Mouse (Mus musculus) CH12.LX (cell line): ENCODE measurements around the gene Col19a1. TPM values are rescaled to one million over a fixed set of nuclear protein-coding genes. Genes with fewer than 3 reads are reported as not detected.

ENCODE experiments used
- DNase-seq: peaks from one replicate; pipeline ENCODE4 v3.0.0-alpha.2; 2013; ENCODE audit errors: extremely low read depth
- H3K27ac ChIP-seq: 2 replicates; pipeline ENCODE4 v1.5.1; 2012; ENCODE audit warnings: low read depth, mild to moderate bottlenecking, control low read depth, moderate library complexity; ENCODE audit not compliant: insufficient read depth
- H3K27me3 ChIP-seq: replicated peaks from 2 replicates; pipeline ENCODE3; 2012; ENCODE audit warnings: inconsistent platforms
- H3K36me3 ChIP-seq, 2 experiments: replicated peaks in 1 of 2; 2 replicates each; pipeline versions ENCODE3 to v1.6.1; 2012; ENCODE audit warnings: inconsistent platforms in 1 of 2, low read length in 1 of 2, mild to moderate bottlenecking in 1 of 2, mixed read lengths in 1 of 2, moderate library complexity in 1 of 2; ENCODE audit not compliant: control insufficient read depth in 1 of 2, insufficient read depth in 1 of 2
- H3K4me1 ChIP-seq, 2 experiments: 2 replicates each; pipeline ENCODE4 v1.6.1; 2012; ENCODE audit warnings: inconsistent platforms in 1 of 2, moderate library complexity in 1 of 2; ENCODE audit not compliant: insufficient read depth in 2 of 2, control insufficient read depth in 1 of 2
- H3K4me2 ChIP-seq: 2 replicates; pipeline ENCODE4 v1.6.1; 2012; ENCODE audit warnings: low read depth, mild to moderate bottlenecking, control low read depth; ENCODE audit not compliant: poor library complexity, insufficient read depth, severe bottlenecking
- H3K4me3 ChIP-seq, 3 experiments: fragments of 150-350 bp in 1 of 3; sonication (generic) in 1 of 3; replicated peaks in 1 of 3; 2 replicates each; pipeline versions ENCODE3 to v1.5.1; 2011 to 2012; ENCODE audit warnings: low read depth in 2 of 3, low read length in 2 of 3, mild to moderate bottlenecking in 2 of 3, moderate library complexity in 2 of 3, control low read depth in 1 of 3, improper control_type of control experiment in 1 of 3, inconsistent platforms in 1 of 3, mixed read lengths in 1 of 3; ENCODE audit not compliant: poor library complexity in 1 of 3
- H3K79me2 ChIP-seq: replicated peaks from 2 replicates; pipeline ENCODE4 v1.6.1; 2012; ENCODE audit warnings: mild to moderate bottlenecking, moderate library complexity; ENCODE audit not compliant: control insufficient read depth, poor library complexity, insufficient read depth, severe bottlenecking; ENCODE audit errors: extremely low read depth
- H3K9ac ChIP-seq: 2 replicates; pipeline ENCODE4 v1.6.1; 2012; ENCODE audit warnings: low read depth, mild to moderate bottlenecking, control low read depth, moderate library complexity; ENCODE audit not compliant: insufficient read depth
- H3K9me3 ChIP-seq: replicated peaks from 2 replicates; pipeline ENCODE3; 2012; ENCODE audit warnings: low read length, inconsistent platforms, mixed read lengths
- BHLHE40 ChIP-seq: IDR thresholded peaks from 2 replicates; pipeline ENCODE4 v1.6.1; 2011; ENCODE audit warnings: mild to moderate bottlenecking, low read depth, low read length, improper control_type of control experiment
- CHD1 ChIP-seq: IDR thresholded peaks from 2 replicates; pipeline ENCODE4 v1.6.1; 2012; ENCODE audit warnings: low read depth, low read length, improper control_type of control experiment, inconsistent platforms
- ELF1 ChIP-seq: IDR thresholded peaks from 2 replicates; pipeline ENCODE4 v1.6.1; 2014; ENCODE audit warnings: low read depth, mild to moderate bottlenecking, inconsistent platforms, low read length, improper control_type of control experiment
- EP300 ChIP-seq: IDR thresholded peaks from 2 replicates; pipeline ENCODE4 v1.6.1; 2011; ENCODE audit warnings: low read length, improper control_type of control experiment
- HCFC1 ChIP-seq: IDR thresholded peaks from 2 replicates; pipeline ENCODE4 v1.6.1; 2012; ENCODE audit warnings: low read depth, mild to moderate bottlenecking, inconsistent platforms, low read length, improper control_type of control experiment
- IRF4 ChIP-seq: IDR thresholded peaks from 2 replicates; pipeline ENCODE4 v1.6.1; 2014; ENCODE audit warnings: low read depth, mild to moderate bottlenecking, inconsistent platforms, low read length, improper control_type of control experiment
- JUN ChIP-seq: IDR thresholded peaks from 2 replicates; pipeline ENCODE4 v1.6.1; 2011; ENCODE audit warnings: low read depth, mild to moderate bottlenecking, low read length, improper control_type of control experiment, moderate library complexity; ENCODE audit not compliant: insufficient read depth
- JUND ChIP-seq: conservative IDR thresholded peaks from 2 replicates; pipeline ENCODE4 v1.6.1; 2011; ENCODE audit warnings: low read depth, low read length, improper control_type of control experiment
- MAX ChIP-seq: IDR thresholded peaks from 2 replicates; pipeline ENCODE4 v1.6.1; 2011; ENCODE audit warnings: low read length, improper control_type of control experiment
- MAZ ChIP-seq: IDR thresholded peaks from 2 replicates; pipeline ENCODE4 v1.6.1; 2012; ENCODE audit warnings: low read depth, mild to moderate bottlenecking, inconsistent platforms, low read length, improper control_type of control experiment, moderate library complexity
- MYC ChIP-seq: IDR thresholded peaks from 2 replicates; pipeline ENCODE4 v1.6.1; 2011; ENCODE audit warnings: low read depth, mild to moderate bottlenecking, improper control_type of control experiment, low read length
- NELFE ChIP-seq: IDR thresholded peaks from 2 replicates; pipeline ENCODE4 v1.6.1; 2011; ENCODE audit warnings: low read depth, low read length, improper control_type of control experiment
- NRF1 ChIP-seq: IDR thresholded peaks from 2 replicates; pipeline ENCODE4 v1.6.1; 2014; ENCODE audit warnings: low read depth, mild to moderate bottlenecking, inconsistent platforms, low read length, improper control_type of control experiment, moderate library complexity
- POLR2A ChIP-seq: IDR thresholded peaks from 2 replicates; pipeline ENCODE4 v1.6.1; 2011; ENCODE audit warnings: low read depth, mild to moderate bottlenecking, improper control_type of control experiment, low read length
- RAD21 ChIP-seq: IDR thresholded peaks from 2 replicates; pipeline ENCODE4 v1.6.1; 2011; ENCODE audit warnings: low read depth, mild to moderate bottlenecking, low read length, improper control_type of control experiment, moderate library complexity
- USF2 ChIP-seq: conservative IDR thresholded peaks from 2 replicates; pipeline ENCODE4 v1.6.1; 2011; ENCODE audit warnings: low read depth, low read length, improper control_type of control experiment
- ZC3H11A ChIP-seq: IDR thresholded peaks from 2 replicates; pipeline ENCODE4 v1.6.1; 2012; ENCODE audit warnings: low read depth, mild to moderate bottlenecking, inconsistent platforms, low read length, improper control_type of control experiment
- ZKSCAN1 ChIP-seq: IDR thresholded peaks from 2 replicates; pipeline ENCODE4 v1.6.1; 2012; ENCODE audit warnings: low read depth, inconsistent platforms, low read length, improper control_type of control experiment, borderline replicate concordance
- ZNF384 ChIP-seq: IDR thresholded peaks from 2 replicates; pipeline ENCODE4 v1.6.1; 2012; ENCODE audit warnings: low read depth, low read length, improper control_type of control experiment, inconsistent platforms
- dilution Hi-C: fragments of 300-500 bp; cut with MboI; formaldehyde crosslinking; loops from 2 replicates; pipeline ENCODE4 v1.14.3; 2020; ENCODE audit warnings: low sequenced_read_pairs; ENCODE audit not compliant: extremely low pct_unique_long_range_greater_than_20kb, extremely low pct_ligation_motif_present
- in situ Hi-C: fragments of 300-500 bp; cut with MboI; formaldehyde crosslinking; loops from 3 replicates; pipeline ENCODE4 v1.14.3; 2019; ENCODE audit warnings: low sequenced_read_pairs, low pct_ligation_motif_present, low pct_unique_long_range_greater_than_20kb, mixed read lengths
- polyA plus RNA-seq: library from polyadenylated mRNA; unstranded; fragments of >175 nt; gene quantifications from 2 replicates; pipeline ENCODE4 v1.2.1, GENCODE M21; 2012; ENCODE audit warnings: low read depth; ENCODE audit not compliant: insufficient read length
- total RNA-seq, 2 experiments: library from RNA; depleted of rRNA; stranded (reverse); fragments of 300-350 nt in 1 of 2; fragments of >200 nt in 1 of 2; gene quantifications; 2 replicates each; pipeline ENCODE4 v1.2.3; 2012 to 2014

Col19a1 gene
- total and polyA plus RNA-seq, 3 experiments, result not detected

- Histone ChIP-seq H3K36me3 (no peaks in the 10 kb centered on the region), H3K9me3 (no peaks in the 10 kb centered on the region), H3K79me2 (no peaks in the 10 kb centered on the region), H3K4me2 (no peak overlapping the region), H3K9ac (no peak overlapping the region), H3K27ac (no peak overlapping the region), H3K27me3 (no peaks in the 10 kb centered on the region), H3K4me3 (no peak overlapping the region), H3K4me1 (no peaks in the 10 kb centered on the region)
- dilution Hi-C loops, result no loop called here
- in situ Hi-C loops, result no loop called here
- TF ChIP-seq IRF4 (no peak), NELFE (no peak), ZNF384 (no peak), MAZ (no peak), ZC3H11A (no peak), NRF1 (no peak), ZKSCAN1 (no peak), JUN (no peak), USF2 (no peak), ELF1 (no peak), CHD1 (no peak)
- no peak for DNase-seq
These were observed 69.8 kb downstream of the Col19a1 start for GRCm38 (mm10) chr1:24517462-24517861.

- Histone ChIP-seq H3K9me3 (no peaks in the 10 kb centered on the region), H3K36me3 (no peaks in the 10 kb centered on the region), H3K4me2 (no peak overlapping the region), H3K4me1 (no peaks in the 10 kb centered on the region), H3K9ac (no peak overlapping the region), H3K79me2 (no peaks in the 10 kb centered on the region), H3K27ac (no peak overlapping the region), H3K4me3 (no peak overlapping the region), H3K27me3 (no peaks in the 10 kb centered on the region)
- in situ Hi-C loops (no loop called here), dilution Hi-C loops (no loop called here)
- no peak for DNase-seq
- TF ChIP-seq POLR2A (no peak), BHLHE40 (no peak), HCFC1 (no peak), MYC (no peak)
These were observed 71.9 kb downstream of the Col19a1 start for GRCm38 (mm10) chr1:24515341-24515740.

GRCm38 (mm10) chr1:24511536-24511935 is 75.7 kb downstream of the Col19a1 start:
- H3K4me1 ChIP-seq, result no peaks in the 10 kb centered on the region
- H3K27me3 ChIP-seq, result no peaks in the 10 kb centered on the region
- H3K9ac ChIP-seq, result no peak overlapping the region
- no peak for DNase-seq
- no peak overlapping the region for H3K27ac ChIP-seq
- no peaks in the 10 kb centered on the region for H3K79me2 ChIP-seq
- no peak for TF ChIP-seq JUN
- TF ChIP-seq RAD21, result no peak
- TF ChIP-seq EP300, result no peak
- no peak for TF ChIP-seq IRF4
- TF ChIP-seq HCFC1, result no peak
- no peak for TF ChIP-seq MYC
- TF ChIP-seq BHLHE40, result no peak
- no peak for TF ChIP-seq MAX
- no peak for TF ChIP-seq JUND
- no peaks in the 10 kb centered on the region for H3K36me3 ChIP-seq
- in situ Hi-C loops, result no loop called here
- H3K9me3 ChIP-seq, result no peaks in the 10 kb centered on the region
- H3K4me3 ChIP-seq, result no peak overlapping the region
- dilution Hi-C loops, result no loop called here
- no peak overlapping the region for H3K4me2 ChIP-seq
